Mouse (Mus musculus): ENCODE results near the gene Lrrc1. TPM values are rescaled to one million over a fixed set of nuclear protein-coding genes. Genes with fewer than 3 reads are reported as not detected.

Gene Lrrc1
- total RNA-seq, 2 experiments from 2014 or later = 0.71 to 0.84 TPM

- H3K4me3 ChIP-seq = no peak overlapping the region
- H3K27ac ChIP-seq = no peak overlapping the region
- DNase-seq = no peak
- no peak for TF ChIP-seq CTCF (IDR thresholded peaks at IDR 0.05)
- intact Hi-C loops (cut with DNase I) = no loop called here
Measured at GRCm38 (mm10) chr9:77463861-77464260, 80.8 kb downstream of the Lrrc1 start.

GRCm38 (mm10) chr9:77463195-77463594, 81.5 kb downstream of the Lrrc1 start:
- no peak for DNase-seq
- intact Hi-C loops (cut with DNase I) = no loop called here
- Histone ChIP-seq H3K4me3 (no peak overlapping the region), H3K27ac (no peak overlapping the region)
- TF ChIP-seq CTCF (IDR thresholded peaks at IDR 0.05) = no peak

- no peak for DNase-seq
- intact Hi-C loops (cut with DNase I) = no loop called here
- H3K4me3 ChIP-seq = no peak overlapping the region
- no peak for TF ChIP-seq CTCF (IDR thresholded peaks at IDR 0.05)
- H3K27ac ChIP-seq = no peak overlapping the region
Measured at GRCm38 (mm10) chr9:77461371-77461915, 83.2 kb downstream of the Lrrc1 start.

GRCm38 (mm10) chr9:77460408-77460807, 84.3 kb downstream of the Lrrc1 start:
- intact Hi-C loops (cut with DNase I) = no loop called here
- H3K4me3 ChIP-seq = no peak overlapping the region
- H3K27ac ChIP-seq = no peak overlapping the region
- TF ChIP-seq CTCF (IDR thresholded peaks at IDR 0.05) = no peak
- no peak for DNase-seq

DNA sequence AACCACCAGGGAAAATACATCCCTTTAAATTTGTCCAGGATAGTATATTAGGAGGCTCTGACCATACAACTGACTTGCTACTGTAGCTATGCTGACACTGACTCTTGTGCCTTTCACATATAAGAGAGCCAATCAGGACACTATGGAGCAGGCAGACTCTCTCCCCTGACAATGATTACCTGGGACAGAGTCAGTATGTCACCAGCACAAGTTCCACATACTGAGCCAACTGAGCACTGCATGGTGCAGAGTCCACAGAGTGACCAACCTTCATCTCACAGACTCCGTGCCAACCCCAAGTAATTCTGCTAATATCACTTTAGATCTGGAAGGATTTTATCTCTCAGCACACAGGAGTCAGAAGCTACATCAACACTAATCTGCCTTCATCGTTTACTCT, 85.3 kb downstream of the Lrrc1 start:
- TF ChIP-seq CTCF (IDR thresholded peaks at IDR 0.05) = no peak
- intact Hi-C loops (cut with DNase I) = no loop called here
- Histone ChIP-seq H3K27ac (no peak overlapping the region), H3K4me3 (no peak overlapping the region)
- DNase-seq = no peak

DNA sequence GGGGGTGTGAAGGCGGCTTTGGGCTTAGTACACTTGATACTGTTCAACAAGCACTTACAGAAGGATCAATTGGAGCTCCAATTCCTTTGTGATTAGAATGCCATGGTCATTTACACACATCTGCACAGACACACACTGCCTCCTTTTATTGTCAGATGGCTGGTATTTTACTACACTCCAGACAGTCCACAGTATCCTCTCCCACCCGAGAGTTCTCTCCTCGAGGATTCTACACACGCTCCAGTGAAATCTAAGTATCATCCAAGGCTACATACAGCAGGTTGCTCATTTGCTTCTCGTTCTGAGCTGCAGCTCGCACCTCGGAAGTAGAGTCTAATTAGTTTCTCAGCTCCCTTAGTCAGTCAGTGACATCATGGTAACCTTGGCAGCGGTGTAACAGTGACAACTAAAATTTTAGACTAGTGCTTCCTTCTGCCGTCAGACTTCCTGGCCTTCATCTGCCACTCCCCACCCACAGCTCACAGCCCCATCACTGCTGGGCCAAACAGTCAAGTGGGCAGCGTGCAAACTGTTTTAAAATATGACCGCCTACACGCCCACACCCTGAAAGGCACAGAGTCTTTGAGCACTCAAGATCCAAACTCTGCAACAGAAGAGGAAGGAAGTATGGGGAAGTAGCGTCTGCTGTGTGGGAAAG, 88.4 kb downstream of the Lrrc1 start:
- DNase-seq = no peak
- Histone ChIP-seq H3K4me3 (no peak overlapping the region), H3K27ac (no peak overlapping the region)
- TF ChIP-seq CTCF (IDR thresholded peaks at IDR 0.05) = no peak
- intact Hi-C loops (cut with DNase I) = no loop called here

- no peak for TF ChIP-seq CTCF (IDR thresholded peaks at IDR 0.05)
- Histone ChIP-seq H3K4me3 (no peak overlapping the region), H3K27ac (no peak overlapping the region)
- intact Hi-C loops (cut with DNase I) = no loop called here
- DNase-seq = no peak
Measured at GRCm38 (mm10) chr9:77455439-77456168, 89.1 kb downstream of the Lrrc1 start.

DNA sequence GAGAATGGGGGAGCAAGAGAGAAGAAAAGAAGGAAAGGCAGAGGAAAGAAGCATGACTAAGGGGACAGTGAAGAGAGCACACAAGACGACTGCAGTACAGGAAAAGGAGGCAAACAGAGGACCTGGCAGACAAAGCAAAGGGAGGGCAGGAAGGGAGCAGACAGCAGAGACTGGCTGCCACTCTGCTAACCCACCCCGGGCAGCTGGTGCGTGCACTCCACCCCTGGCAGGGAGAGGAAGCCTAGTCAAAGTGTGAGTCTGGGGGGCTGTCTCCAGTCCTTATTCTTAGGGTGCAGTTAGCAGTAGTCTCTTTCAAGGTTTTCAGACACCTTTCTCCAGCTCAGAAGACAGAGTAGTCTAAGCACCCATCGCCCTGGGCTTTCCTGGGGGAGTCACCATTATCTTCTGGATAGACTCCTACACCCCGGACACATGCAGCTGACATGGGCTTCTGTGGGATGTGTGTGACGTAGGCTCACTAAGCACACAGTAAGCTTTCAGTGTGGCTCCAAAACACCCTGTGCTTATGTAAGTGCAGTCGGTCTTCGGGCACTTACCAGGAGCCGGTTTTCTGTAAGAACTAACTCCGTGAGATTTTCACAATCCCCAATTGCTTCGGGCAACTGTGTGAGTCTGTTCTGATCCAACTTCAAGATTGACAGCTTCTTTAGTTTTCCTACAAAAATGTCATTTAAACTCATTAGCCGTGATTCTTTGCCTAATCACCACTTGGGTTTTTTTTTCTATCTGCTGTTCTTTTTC, 92.4 kb downstream of the Lrrc1 start:
- intact Hi-C loops (cut with DNase I) = no loop called here
- H3K27ac ChIP-seq = no peak overlapping the region
- DNase-seq = no peak

GRCm38 (mm10) chr9:77450447-77450846, 94.2 kb downstream of the Lrrc1 start:
- intact Hi-C loops (cut with DNase I) = no loop called here
- Histone ChIP-seq H3K27ac (no peak overlapping the region), H3K4me3 (no peak overlapping the region)
- DNase-seq = no peak
- no peak for TF ChIP-seq CTCF (IDR thresholded peaks at IDR 0.05)

More for the DNA sequence above, 92.4 kb downstream of the Lrrc1 start:
- TF ChIP-seq CTCF (IDR thresholded peaks at IDR 0.05) = no peak
- H3K4me3 ChIP-seq = no peak overlapping the region

DNA sequence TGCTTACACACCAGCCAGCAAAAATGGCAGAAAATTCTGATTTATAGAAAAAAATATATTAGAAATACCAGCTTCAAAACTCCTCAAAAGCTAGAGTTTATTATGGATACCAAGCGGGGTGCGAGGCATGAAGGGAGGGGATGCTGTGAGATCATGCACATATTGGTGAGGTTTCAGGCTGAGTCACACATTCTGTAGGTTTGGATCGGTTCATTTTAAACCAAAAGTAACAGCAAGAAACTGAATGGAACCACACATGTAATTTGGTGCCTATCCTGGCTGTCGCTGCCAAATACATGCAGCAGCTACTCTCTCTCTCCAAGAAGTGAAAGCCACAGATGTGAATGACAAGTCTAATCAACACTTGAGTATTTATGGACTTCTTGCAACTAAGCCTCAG, 99.8 kb downstream of the Lrrc1 start:
- TF ChIP-seq CTCF (IDR thresholded peaks at IDR 0.05) = no peak
- Histone ChIP-seq H3K4me3 (no peak overlapping the region), H3K27ac (no peak overlapping the region)
- intact Hi-C loops (cut with DNase I) = no loop called here
- no peak for DNase-seq

- TF ChIP-seq CTCF (IDR thresholded peaks at IDR 0.05) = no peak
- intact Hi-C loops (cut with DNase I) = no loop called here
- no peak overlapping the region for H3K27ac ChIP-seq
Measured at GRCm38 (mm10) chr9:77439371-77439770, 105.3 kb downstream of the Lrrc1 start.

DNA sequence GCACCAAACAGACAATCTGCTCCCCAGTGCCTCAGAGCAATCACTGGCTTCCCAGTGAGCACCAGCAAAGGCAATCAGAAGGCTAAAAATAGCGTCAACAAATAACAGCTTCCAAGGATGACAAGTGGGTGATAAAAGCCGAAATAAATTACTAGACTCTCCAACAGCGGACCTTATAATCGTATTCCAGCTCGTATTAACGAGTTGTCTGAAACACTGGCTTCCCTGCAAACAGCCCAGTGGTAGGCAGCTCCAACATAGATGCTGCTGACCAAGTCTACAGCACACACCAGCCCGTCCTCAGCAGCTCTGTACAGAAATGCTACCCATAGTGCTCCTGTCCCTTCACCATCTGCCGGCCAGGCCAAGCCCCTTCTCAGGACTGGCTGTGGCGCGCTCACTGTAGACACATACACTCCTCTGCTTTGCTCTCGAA, 105.8 kb downstream of the Lrrc1 start:
- intact Hi-C loops (cut with DNase I) = no loop called here
- TF ChIP-seq CTCF (IDR thresholded peaks at IDR 0.05) = no peak
- no peak for DNase-seq

More at GRCm38 (mm10) chr9:77439371-77439770, 105.3 kb downstream of the Lrrc1 start:
- DNase-seq = no peak
- no peak overlapping the region for H3K4me3 ChIP-seq

DNA sequence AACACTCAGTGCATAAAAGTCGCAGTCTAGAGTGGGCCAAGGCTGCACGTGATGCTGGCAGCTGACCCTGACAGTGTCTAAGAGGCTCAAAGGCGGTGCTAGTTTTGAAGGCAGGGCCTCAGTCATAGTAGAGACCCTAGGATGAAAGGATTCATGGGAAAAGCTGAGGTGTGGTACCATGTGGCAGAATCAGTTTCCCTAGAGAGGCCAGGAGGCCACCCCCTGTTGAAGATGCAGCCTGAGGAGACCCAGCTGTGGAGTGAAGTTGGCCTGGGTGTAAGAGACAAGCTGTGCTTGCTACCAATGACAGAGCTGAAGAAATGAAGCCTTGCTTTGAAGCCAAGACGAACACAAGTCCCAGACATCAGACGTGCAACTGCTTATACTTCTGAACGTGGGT, 107.5 kb downstream of the Lrrc1 start:
- intact Hi-C loops (cut with DNase I) = no loop called here
- DNase-seq = no peak
- no peak overlapping the region for H3K27ac ChIP-seq
- no peak for TF ChIP-seq CTCF (IDR thresholded peaks at IDR 0.05)
- no peak overlapping the region for H3K4me3 ChIP-seq

More for the DNA sequence above, 105.8 kb downstream of the Lrrc1 start:
- no peak overlapping the region for H3K4me3 ChIP-seq
- H3K27ac ChIP-seq = no peak overlapping the region

All from gastrocnemius, adult 2 months (tissue).